10 mouse cellular contexts compared by ENCODE assay signal in the genomic region with DNA sequence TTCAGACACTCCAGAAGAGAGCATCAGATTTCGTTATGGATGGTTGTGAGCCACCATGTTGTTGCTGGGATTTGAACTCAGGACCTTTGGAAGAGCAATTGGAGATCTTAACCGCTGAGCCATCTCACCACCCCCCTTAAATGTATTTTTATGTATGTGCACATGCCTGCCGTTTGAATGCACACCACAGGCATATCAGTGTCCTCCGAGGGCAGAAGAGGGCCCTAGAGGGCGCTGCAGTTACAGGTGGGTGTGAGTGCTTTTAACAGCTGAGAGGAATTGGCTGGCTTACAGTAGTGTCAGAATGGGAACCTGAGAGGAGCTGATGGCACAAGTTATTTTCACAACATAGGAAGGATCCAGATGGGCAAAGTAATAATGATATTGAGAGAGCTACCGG. TPM values are rescaled to one million over a fixed set of nuclear protein-coding genes. Genes with fewer than 3 reads are reported as not detected.
DNase-seq lines count a peak whose midpoint lies in the region; ATAC-seq and TF ChIP-seq lines count a peak whose summit lies in the region.
"Had no signal": no experiment of that assay in that cellular context is flagged by ENCODE, and none has a peak within 500 bp of the region (broad histone marks: within the 10 kb centered on the region; RNA-seq: fewer than 3 reads in every experiment).

No protein-coding gene starts in this region.

- H3K27ac ChIP-seq in bone marrow, adult 2 months (ENCODE audit: control insufficient read depth, insufficient read depth, low read depth, low read length, poor library complexity), result no peak overlapping the region
- H3K27ac ChIP-seq in lung, postnatal 0 days (ENCODE audit: low read length), result no peak overlapping the region
- no peak overlapping the region for H3K27ac ChIP-seq in forebrain, embryonic 15.5 days (replicated peaks)
- H3K27ac ChIP-seq: hindbrain, embryonic 15.5 days; neural tube, embryonic 12.5 days had no signal

- 24% methylated on average over 6 of the region's 6 CpGs for WGBS in bone marrow, adult 2 months
- WGBS in lung, postnatal 0 days, result 32% methylated on average over 6 of the region's 6 CpGs
- WGBS in forebrain, embryonic 15.5 days, result 29% methylated on average over 6 of the region's 6 CpGs

- no peaks in the 10 kb centered on the region for H3K36me3 ChIP-seq in lung, postnatal 0 days (ENCODE audit: insufficient read depth, low read length)
- peaks cover under 1% of the 10 kb centered on the region for H3K36me3 ChIP-seq in forebrain, embryonic 15.5 days

- TF ChIP-seq POLR2A in bone marrow, adult 2 months (IDR thresholded peaks at IDR 0.05; ENCODE audit: borderline replicate concordance, control insufficient read depth, low read depth, low read length), result no peak

- DNase-seq in cerebellum, postnatal 10 days, result peak; percentile 46 to 57
- no peak for DNase-seq in cerebellum, adult 9-11 months
- DNase-seq in 3T3-L1 (ENCODE audit: low read depth, low spot score), result peak; percentile 42
- peak; percentile 39 for DNase-seq in lung, postnatal 0 days (ENCODE audit: low spot score)
- DNase-seq in yolk sac, embryonic 10.5 days (ENCODE audit: low spot score), result no peak
- no peak for DNase-seq in layer of hippocampus, adult 9-10 months (ENCODE audit: low spot score)

- H3K27me3 ChIP-seq in lung, postnatal 0 days (replicated peaks; ENCODE audit: insufficient read depth, low read length), result no peaks in the 10 kb centered on the region
- no peaks in the 10 kb centered on the region for H3K27me3 ChIP-seq in forebrain, embryonic 15.5 days
- H3K27me3 ChIP-seq: neural tube, embryonic 12.5 days had no signal

- TF ChIP-seq EP300 in lung, postnatal 0 days (IDR thresholded peaks at IDR 0.05), result no peak

- no peak overlapping the region for H3K4me2 ChIP-seq in lung, postnatal 0 days (replicated peaks; ENCODE audit: low read depth, low read length)
- H3K4me2 ChIP-seq in forebrain, embryonic 15.5 days (replicated peaks), result no peak overlapping the region
- H3K4me2 ChIP-seq: hindbrain, embryonic 15.5 days; neural tube, embryonic 12.5 days had no signal

- no peak overlapping the region for H3K4me3 ChIP-seq in bone marrow, adult 2 months (replicated peaks; ENCODE audit: control insufficient read depth, low read depth, low read length)
- H3K4me3 ChIP-seq in lung, postnatal 0 days (ENCODE audit: low read depth, low read length), result no peak overlapping the region
- H3K4me3 ChIP-seq in forebrain, embryonic 15.5 days, result no peak overlapping the region
- H3K4me3 ChIP-seq: hindbrain, embryonic 15.5 days; neural tube, embryonic 12.5 days had no signal

- TF ChIP-seq CTCF in bone marrow, adult 2 months (IDR thresholded peaks at IDR 0.05; ENCODE audit: control insufficient read depth, insufficient read depth, low read length), result peak; percentile 53
- peak; percentile 64 for TF ChIP-seq CTCF in lung, postnatal 0 days (IDR thresholded peaks at IDR 0.05)

- H3K4me1 ChIP-seq in bone marrow, adult 2 months (ENCODE audit: control insufficient read depth, insufficient read depth, low read length), result no peaks in the 10 kb centered on the region; the same call in 1 of the 2 replicates
- H3K4me1 ChIP-seq in lung, postnatal 0 days (ENCODE audit: insufficient read depth, low read depth, low read length), result no peaks in the 10 kb centered on the region; the same call in 1 of the 2 replicates
- peaks cover 12% of the 10 kb centered on the region for H3K4me1 ChIP-seq in forebrain, embryonic 15.5 days
- H3K4me1 ChIP-seq: hindbrain, embryonic 15.5 days; neural tube, embryonic 12.5 days had no signal

- no peak for ATAC-seq in lung, postnatal 0 days
- no peak for ATAC-seq in forebrain, embryonic 15.5 days (replicated peaks)

- no peaks in the 10 kb centered on the region for H3K9me3 ChIP-seq in lung, postnatal 0 days (ENCODE audit: low read length)
- no peaks in the 10 kb centered on the region for H3K9me3 ChIP-seq in forebrain, embryonic 15.5 days
- H3K9me3 ChIP-seq: hindbrain, embryonic 15.5 days; neural tube, embryonic 12.5 days had no signal

- no peak overlapping the region for H3K9ac ChIP-seq in lung, postnatal 0 days (replicated peaks; ENCODE audit: low read depth)
- H3K9ac ChIP-seq in forebrain, embryonic 15.5 days (replicated peaks), result no peak overlapping the region
- H3K9ac ChIP-seq: hindbrain, embryonic 15.5 days; neural tube, embryonic 12.5 days had no signal

RNA-seq across cellular contexts. Expression of a gene that starts 2.6 kb away (rescaled TPM):
- polyA plus RNA-seq in bone marrow, adult 2 months (2011; ENCODE audit: insufficient read depth, insufficient read length, low replicate concordance, missing spikeins), result 5.2 TPM in 1 of 2 replicates, not detected in the other
- 0.27 and 0.41 TPM in 2 replicates for polyA plus RNA-seq in lung, postnatal 0 days (2015; fragmentation: Nextera tagmentation; extraction: Ambion mirVana)
- 0.25 and 0.65 TPM in 2 replicates for polyA plus RNA-seq in forebrain, embryonic 15.5 days (2015; fragmentation: Nextera tagmentation; extraction: Ambion mirVana)
- polyA plus RNA-seq: hindbrain, embryonic 15.5 days; neural tube, embryonic 12.5 days had no signal

RNA-seq across cellular contexts. Expression of a gene that starts 16.6 kb away (rescaled TPM):
- not detected in 2 replicates for polyA plus RNA-seq in bone marrow, adult 2 months (2011; ENCODE audit: insufficient read depth, insufficient read length, low replicate concordance, missing spikeins)
- polyA plus RNA-seq in lung, postnatal 0 days (2015; fragmentation: Nextera tagmentation; extraction: Ambion mirVana), result 0.58 and 0.64 TPM in 2 replicates
- polyA plus RNA-seq in forebrain, embryonic 15.5 days (2015; fragmentation: Nextera tagmentation; extraction: Ambion mirVana), result 2.1 and 2.3 TPM in 2 replicates

RNA-seq across cellular contexts. Expression of a gene that starts 34.6 kb away (rescaled TPM):
- polyA plus RNA-seq in bone marrow, adult 2 months (2011; ENCODE audit: insufficient read depth, insufficient read length, low replicate concordance, missing spikeins), result 38.4 and 53.6 TPM in 2 replicates
- polyA plus RNA-seq in lung, postnatal 0 days (2015; fragmentation: Nextera tagmentation; extraction: Ambion mirVana), result 73.4 and 74.2 TPM in 2 replicates
- 101 and 103 TPM in 2 replicates for polyA plus RNA-seq in forebrain, embryonic 15.5 days (2015; fragmentation: Nextera tagmentation; extraction: Ambion mirVana)

Comparison
In these comparisons a context has a peak if more than half of its experiments do, and no peak if none do; other contexts are left out.
1. DNase-seq: peak in cerebellum, postnatal 10 days (2 of 2), 3T3-L1 (single experiment) and lung, postnatal 0 days (single experiment); none in cerebellum, adult 9-11 months (single experiment), yolk sac, embryonic 10.5 days (single experiment) and layer of hippocampus, adult 9-10 months (single experiment).